Mouse (Mus musculus) urinary bladder, postnatal 10 days (tissue): Measurements from ENCODE around the gene 0610040J01Rik.

Experiments
- DNase-seq: peaks from one replicate; pipeline ENCODE4 v3.0.0; 2022; ENCODE audit warnings: low spot score

0610040J01Rik gene

DNA sequence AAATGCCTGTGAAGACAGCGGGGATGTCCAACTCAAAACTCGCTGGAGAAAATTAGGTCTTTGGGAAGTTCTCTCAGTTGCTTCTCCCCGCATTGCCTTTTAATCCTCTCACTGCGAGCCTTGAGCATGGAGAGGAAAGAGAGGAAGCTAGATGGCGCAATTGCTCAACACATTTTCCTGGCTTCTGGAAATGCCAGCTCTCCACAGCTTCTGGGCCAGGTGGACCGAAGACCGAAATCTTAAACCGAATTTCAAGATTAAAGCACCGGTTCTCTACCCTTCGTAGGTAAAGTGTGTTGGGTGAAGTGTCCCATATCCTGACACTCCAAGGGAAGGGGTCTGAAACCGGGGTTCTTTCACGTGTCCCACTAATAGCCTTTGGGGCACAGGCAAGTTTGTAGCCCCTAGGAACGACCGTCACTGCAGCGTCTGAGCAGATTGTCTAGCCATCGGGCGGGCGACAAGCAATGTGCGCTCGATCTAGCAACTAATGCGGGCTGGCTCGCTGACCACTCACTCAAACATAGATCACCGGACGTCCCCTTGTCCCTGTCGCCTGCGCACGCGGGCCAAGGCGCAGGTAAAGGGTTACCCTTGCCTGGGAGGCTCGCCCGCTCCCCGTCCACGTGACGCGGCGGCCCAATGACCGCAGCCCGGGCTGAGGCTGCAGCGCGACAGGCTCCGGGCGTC lies at the start of gene 0610040J01Rik:
TSS of gene 0610040J01Rik (plus strand) at position 545 of the 690 bp plus-strand sequence.
- DNase-seq = no peak

DNA sequence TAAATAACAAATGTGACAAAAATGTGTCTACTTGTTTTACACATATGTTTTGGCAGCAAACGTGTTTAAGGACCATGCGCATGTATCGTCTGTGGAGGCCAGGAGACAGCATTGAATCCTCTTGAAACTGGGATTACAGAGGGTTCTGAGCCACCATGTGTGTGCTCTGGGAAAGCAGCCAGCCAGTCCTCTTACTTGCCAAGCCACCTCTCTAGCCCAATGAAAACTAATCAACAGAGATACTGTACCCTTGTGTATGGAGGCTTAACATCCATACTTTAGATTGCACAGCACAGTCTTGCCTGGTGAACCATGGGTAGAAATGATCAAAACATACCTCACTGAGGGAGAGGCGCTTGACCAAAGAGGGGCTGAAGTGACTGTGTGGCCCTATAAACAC lies 46.3 kb upstream of the 0610040J01Rik start:
- no peak for DNase-seq

DNA sequence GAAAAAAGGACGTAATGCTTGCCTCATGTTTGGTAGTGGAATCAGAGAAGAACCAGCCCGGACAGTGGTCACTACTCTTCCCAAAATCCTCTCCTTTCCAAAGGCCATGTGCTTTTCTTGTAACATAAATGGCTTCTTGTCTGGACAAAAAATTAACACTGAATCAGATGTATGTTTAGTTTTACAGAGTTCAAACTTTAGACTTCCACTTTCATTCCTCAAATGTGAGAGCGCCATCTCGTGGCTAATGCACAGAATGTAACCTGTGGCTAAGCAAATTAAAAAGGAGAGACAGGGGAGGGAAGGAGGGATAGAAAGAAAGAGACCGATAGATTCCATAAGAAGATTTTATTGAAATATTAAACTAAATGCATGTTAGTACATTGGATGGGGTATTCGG lies 45.4 kb upstream of the 0610040J01Rik start:
- no peak for DNase-seq

DNA sequence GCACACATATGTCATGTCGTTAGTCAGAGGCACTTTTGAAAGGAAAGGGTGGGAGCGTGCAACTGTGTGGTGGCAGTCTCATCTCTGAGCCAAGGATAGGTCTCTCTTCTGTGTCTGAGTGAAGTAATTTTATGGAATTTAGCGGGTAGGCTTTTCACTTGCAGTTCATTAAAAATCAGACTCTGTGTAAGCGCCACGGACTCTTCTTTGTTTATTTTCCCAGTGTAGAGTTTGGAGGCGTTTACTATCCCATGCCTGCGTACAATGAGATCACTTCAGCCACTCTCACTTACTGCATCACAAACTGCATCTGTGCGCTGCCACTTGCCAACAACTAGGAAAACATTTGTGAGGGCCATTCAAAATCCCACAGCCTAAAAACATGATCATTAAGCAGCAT lies 44.7 kb upstream of the 0610040J01Rik start:
- DNase-seq = no peak

DNA sequence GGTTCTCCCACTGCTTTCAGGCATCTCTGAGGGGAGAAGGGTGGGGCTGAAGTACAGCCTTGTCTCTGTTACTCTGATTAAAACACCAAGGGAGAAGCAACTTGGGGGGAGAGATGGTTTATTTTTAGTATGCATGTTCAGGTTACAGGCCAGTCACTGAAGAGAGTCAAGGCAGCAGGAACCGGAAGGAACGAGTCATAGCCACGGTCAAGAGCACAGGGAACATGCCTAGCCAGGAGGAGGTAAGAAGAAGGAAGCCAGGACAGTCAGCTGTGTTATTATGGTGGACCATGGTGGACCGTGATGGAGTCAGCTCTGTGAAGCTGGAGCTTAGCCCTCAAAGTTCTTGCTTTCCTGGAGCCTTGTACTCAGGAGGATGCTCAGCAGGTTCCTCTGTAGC lies 43.9 kb upstream of the 0610040J01Rik start:
- DNase-seq = no peak

DNA sequence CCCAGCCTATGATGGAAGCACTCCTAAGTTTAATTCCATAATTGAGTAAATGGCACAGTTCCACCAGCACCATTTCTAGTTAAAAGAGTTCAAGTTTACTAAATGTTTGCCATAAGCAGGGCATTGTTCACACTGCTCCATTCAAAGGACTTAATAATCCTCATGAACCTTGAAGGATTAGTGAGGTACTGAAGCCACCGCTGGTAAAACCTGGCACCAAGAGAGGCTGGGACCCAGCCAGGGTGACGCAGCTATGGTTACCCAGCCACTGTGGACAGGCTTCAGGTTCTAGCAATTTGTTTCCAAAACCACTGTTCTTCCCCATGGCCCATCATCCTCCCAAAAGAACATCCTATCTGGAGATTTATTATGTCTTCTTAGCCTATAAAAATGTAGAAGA lies 39.2 kb upstream of the 0610040J01Rik start:
- no peak for DNase-seq

DNA sequence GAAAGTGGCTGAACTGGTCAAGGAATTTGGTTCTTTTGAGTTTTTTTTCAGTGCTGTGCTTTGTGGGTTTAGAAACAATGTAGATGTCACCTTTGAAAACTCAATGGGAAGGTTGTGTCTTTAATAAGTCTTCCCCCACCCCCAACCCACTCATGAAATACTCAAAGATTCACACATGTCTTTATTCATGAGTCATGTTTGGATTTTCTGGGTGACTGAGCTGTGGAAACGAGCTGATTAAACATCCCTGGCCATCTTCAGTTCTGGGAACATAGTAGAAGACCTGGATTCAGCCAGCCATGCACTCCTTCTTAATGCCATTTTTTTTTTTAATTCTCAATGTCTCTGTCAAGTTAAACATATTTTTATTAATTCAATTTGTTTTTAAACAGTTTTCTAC lies 38.6 kb upstream of the 0610040J01Rik start:
- DNase-seq = no peak

DNA sequence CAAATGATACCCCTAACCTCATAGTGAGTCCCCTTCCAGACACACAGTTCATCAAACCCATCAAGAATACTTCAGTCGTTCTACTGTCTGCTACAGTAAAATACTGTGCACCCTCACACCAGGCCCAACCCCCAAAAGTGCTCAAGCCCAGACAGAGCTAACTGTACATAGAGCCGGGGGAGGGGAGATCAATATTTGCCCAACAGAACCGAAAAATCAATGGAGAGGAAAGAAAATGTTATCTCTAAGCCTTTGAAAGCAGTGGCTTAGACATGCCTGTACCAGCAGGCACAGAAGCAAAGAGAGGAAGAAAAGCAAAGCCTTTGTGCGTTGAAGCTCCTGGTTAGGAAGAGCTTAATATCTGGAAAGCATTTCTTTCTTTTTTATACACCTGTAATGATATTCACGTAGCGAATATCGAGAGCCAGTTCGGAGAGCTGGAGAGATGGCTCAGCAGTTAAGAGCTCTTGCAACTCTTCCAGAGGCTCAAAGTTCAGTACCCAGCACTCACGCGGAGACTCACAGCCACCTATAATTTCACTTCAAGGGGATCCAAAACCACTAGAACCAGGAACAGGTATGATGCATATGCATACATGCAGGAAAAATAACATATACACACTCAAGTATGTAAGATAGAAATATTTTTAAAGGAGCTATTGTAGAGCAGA lies 23.9 kb upstream of the 0610040J01Rik start:
- no peak for DNase-seq

DNA sequence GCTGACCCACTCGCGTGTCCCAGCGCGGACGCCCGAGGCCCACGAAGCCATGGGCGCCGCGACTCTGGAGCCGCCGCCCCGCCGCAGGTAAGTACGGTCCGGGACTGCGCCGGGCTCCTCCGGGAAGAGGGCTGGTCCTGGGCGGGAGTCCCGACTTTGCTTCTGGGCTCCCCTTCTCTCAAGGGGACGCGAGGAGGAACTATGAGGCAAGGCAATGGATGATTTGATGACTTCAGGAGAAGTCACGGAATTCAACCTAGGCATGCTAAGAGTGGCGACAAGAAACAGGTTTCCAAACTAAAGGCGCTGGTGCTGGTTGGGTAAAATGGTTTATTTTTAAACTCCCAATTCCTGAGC lies 324 bp downstream of the 0610040J01Rik start:
- no peak for DNase-seq

DNA sequence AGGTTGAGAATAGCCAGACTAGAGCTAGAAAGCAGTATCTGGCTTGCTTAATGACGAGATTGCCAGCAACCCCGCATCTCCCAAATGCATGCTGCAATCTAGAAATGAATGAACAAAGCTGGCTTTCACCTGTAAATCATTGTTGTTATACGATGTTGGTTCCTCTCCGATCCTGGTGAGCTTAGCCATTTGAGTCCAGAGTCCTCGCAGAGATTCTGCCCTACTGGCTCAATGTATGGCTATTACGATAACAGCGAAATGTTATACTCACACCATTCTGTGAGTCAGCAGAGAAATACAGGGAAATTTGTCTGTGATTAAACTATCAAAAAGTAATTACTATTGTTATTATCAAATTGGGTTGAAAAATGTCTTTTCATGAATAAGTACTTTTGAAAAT lies 4.5 kb downstream of the 0610040J01Rik start:
- DNase-seq = no peak

DNA sequence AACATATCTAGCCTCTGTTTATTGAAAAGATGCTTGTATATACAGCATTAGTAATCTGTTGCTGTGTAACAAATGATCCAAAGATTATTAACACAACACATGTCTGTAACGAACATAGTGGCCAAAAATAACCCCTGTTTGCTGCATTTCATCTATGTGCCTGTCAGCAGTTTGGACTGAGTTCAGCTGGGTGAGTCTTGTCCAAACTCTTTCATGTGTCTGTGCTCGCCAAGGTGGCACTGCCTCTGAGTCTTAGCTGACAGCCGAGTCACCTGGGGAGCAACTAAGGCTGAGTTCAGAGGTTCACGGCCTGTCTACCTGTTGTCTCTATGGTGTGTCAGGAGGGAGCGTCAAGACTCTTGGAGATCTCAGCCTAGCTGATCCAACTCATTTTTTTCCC lies 5.1 kb downstream of the 0610040J01Rik start:
- no peak for DNase-seq

DNA sequence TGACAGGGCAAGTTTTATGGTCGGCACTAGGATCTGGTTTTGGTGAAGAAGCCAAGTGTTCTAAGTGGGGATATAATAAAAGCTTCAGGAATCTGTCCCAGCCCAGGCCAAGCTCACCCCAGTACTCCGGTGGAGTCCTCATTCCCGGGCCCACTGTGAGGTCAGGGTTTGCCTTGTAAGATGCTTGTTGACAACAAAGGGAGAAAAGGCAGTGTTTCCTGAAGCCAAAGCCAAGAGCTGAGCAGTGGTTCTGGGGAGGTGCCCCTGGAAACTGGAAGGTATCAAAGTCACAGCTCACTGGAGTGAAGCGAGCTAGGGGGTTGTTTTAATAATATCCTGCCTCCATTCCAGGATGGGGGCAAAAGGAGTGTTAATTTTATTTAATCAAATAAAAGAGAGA lies 6.8 kb downstream of the 0610040J01Rik start:
- no peak for DNase-seq

DNA sequence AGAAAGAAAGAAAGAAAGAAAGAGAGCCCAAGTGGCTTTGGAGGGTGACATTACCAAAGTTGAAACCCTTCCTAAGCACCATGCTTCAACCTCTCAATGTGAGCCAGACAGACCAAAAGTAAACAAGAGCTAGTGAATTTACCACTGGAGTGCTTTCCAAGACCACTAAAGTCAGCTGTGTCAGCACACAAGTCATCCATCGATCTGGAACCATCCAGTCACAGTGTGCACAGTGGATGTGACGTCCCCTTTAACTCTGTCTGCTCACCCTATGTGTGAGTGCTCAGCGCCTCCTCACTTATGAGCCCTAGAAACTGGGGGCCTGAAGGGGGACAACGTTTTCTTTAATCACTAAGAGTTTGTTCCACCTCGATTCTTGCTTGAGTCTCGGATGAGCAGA lies 7.4 kb downstream of the 0610040J01Rik start:
- no peak for DNase-seq

DNA sequence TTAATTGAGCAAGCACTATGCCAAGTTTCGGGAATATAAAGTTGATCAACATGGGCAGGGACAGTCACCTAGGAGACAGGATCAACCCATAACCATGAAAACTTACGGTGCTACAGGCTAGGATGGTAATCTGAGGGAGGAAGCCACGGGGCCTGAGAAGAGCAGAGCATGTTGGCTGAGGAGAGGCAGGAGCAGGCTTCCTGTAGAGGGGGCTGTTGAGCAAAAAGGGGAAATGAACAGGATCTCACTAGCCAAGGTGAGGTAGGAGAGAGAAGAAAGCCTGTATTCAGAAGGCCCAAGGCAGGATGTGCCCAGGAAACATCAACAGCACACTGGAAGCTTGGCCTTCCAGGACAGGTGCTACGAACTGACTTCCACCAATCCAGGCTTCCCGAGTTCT lies 9.0 kb downstream of the 0610040J01Rik start:
- DNase-seq = no peak

DNA sequence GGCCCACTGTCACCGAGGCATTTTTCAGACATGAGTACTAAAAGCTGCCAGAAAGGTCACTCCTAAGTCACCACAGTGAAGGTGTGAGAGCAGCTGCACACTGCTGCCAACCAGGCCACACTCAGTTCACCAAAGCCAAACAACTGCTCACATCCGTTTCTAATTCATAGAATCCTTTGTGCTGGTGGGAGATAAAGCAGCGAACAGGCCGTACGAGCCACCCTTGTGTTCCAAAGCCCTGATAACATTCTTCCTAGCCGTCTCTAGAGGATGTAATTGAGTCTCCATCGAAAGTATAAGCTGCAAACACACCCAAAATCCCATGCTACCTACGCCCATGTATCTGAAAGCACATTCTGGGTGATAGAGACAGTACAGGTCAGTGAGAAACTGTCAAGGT lies 9.7 kb downstream of the 0610040J01Rik start:
- no peak for DNase-seq

DNA sequence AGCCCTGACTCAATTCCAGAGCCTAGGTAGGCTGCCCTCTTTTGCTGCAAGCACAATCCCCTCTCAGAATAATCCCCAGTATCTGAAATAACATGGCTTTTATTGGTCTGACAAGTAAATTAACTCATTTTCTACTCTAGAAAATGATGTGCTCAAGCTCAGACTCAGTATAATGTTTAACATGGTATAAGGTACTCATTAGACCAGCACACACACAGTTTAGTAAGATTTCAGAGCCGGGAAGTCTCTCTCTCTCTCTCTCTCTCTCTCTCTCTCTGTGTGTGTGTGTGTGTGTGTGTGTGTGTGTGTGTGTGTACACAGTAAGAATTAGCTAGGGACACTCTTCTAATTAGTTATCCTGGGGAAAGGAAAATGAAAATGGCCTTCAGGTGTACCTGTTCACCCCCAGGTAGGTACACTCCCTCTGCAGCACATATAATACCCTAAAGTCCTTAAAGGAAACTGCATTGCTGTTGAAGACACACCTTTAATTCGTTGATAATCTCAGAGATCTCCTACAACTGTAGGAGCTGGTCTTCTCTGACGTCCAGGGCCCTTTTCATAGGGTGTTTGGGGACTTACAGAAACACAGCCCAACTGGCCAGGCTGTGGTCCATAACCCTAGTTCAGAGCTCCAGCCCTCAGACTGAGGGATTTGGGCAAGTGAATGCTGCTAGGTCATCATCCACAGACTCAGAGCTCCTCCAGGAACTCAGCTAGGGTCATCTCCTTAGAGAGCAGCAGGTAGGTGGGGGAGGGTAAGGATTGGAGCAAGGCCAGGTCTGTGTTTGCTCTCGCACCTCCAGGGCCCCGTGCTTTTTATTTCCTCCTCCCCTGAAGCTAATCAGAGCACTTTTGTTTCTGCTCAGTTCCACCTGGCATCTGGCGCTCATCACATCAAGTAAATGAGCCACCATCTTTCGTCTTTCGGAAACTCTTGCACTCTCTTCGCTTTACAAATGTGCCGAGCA lies 11.5 kb downstream of the 0610040J01Rik start:
- no peak for DNase-seq

DNA sequence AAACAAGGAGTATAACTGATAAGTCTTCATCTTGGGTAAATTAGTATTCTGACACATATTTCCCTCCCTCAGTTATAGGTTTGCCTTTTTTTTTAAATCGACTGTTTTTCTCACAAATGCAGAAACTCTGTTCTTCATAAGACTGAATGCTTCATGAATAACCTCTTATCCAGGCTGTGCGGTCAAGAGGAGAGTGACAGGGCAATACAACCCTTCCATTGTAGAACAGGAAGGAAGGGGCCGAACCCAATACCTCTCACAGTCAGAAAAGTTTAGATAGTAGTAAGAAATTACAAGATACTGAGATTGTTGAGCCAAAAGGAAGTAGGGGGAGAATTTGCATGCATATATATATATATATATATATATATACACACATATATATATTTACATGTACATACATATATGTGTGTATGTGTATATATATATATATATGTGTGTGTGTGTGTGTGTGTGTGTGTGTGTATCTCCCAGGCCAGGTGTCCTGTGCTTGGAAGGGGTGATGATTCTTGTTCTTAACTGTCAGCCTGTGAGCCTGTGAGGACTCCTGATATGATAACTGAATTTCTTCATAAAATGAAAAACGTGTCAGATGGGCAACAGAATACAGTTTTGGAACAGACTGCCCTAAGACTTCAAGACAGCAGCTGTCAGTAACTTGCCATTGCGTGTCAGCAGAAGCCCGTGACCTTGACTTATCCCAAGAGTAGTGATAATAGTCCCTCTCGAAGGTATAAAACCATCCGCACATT lies 12.6 kb downstream of the 0610040J01Rik start:
- no peak for DNase-seq

DNA sequence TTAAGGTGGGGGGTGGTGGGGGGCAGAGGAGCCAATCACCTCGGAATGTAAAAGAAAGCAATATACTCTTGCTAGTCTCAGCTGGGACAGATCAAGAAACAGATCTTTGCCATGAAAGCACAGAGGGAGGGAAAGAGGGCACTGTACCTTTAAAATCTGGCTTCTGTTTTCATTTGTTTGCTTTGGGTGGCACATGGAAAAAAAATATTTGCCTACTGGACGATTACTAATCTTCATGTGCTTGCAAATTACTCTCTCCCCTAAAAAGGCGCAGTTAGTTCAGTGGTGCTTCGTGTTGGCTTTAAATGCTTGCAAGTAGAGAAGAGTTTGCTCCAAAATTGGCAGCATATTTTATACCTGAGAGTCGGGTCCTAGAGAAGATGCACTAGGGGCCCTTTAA lies 13.7 kb downstream of the 0610040J01Rik start:
- DNase-seq = no peak

DNA sequence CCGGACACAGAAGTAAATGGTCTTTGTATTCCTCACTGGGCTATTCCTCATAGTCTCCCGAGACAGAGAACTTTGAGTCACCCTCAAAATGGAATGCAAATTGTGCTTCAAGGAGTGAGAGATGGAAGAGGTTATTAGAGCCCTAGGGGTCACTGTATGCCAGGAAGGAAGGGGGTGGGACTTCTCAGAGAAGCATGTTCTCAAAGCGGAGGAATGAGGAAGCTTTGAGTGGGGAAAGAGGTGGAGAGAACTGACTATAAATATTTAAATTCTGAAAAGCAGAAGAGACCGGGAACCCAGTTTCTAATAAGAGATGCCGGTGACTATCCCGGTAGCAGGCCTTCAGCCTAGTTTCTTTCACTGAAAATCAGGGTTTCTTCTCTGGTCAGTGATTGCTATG lies 14.8 kb downstream of the 0610040J01Rik start:
- DNase-seq = no peak

DNA sequence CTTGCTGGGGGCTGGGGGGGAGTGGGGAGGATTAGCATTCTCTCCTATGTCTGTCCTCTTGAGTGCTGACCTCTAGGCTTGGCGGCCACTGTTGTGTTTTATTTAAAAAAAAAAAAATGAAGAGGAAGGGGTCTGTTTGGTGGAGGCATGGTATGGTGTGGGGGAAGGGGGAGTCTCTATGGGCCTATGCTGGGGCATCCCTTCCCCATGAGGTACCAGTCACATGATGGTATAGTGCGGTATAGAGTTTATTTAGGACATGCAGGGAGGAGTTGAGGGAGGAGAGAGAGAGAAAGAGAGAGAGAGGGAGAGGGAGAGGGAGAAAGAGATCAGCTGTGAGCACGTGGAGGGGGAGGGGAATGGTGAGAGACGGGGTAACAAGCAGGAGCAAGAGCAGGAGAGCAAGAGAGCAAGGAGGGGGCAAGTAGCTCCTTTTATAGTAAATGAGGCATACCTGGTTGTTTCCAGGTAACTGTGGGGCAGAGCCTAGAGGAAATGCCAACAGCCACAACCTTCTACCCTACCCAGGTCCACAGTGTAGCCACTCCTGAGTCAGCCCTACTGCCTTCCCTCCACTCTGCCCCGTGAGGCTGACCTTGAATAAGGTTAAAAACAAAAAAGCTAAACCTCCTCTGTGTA lies 15.4 kb downstream of the 0610040J01Rik start:
- no peak for DNase-seq

DNA sequence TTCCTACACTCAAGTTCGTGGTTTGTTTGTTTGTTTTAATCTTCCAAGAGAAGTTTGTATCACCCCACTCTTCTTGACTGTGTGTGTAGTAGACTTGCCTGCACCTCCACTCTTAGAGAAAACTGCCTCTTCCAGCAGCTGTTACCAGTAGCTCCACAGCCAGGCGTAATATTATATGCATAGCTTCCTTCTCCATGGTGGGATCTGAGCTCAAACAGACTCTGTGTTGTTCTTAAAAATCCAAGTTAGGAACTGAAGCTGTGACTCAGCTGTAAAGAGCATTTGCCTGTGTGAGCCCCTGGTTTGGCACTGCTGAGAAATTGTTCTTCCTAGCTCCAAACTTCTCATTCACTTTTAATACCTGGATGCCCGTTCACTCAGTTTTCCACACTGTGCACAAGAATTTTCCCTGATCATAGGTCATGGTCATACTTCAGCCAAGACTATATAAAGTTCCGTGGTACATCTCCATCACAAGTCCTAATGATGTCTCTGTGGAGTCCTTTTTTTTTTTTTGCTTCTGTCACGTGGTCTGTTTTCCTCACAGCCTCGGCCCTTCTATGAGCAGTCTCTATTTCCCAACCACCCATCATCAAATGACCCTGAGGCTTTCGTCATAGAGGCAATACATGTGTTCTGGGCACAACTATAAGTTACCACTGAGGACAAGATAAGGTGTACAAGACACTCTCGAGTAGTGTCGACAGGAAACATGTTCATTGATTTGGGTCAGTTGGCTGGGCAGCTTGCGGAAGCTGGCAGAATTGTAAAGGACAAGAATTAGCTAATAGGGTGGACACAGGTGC lies 16.4 kb downstream of the 0610040J01Rik start:
- no peak for DNase-seq
